Mouse (Mus musculus): ENCODE measurements around the gene Hvcn1.

GRCm38 (mm10) chr5:122204180-122204579 is 2.4 kb upstream of the Hvcn1 start:
- TF ChIP-seq CTCF (IDR thresholded peaks at IDR 0.05; ENCODE audit: extremely low read depth, insufficient read length, insufficient replicate concordance, low read depth, low read length) (no peak), POLR2A (IDR thresholded peaks at IDR 0.05; ENCODE audit: low read depth, low read length) (no peak)

All from small intestine, adult 2 months (tissue).